Mouse (Mus musculus): ENCODE measurements around the gene Hoxa3. TPM values are rescaled to one million over a fixed set of nuclear protein-coding genes. Genes with fewer than 3 reads are reported as not detected.
A peak's percentile ranks its signal among the peaks of the same experiment; 100 is the strongest.

The Hoxa3 gene
- polyA plus RNA-seq, 1 experiment from 2014 or later = 9.7 TPM

- peaks cover 32% of the 10 kb centered on the region for H3K4me1 ChIP-seq (replicated peaks)
- H3K36me3 ChIP-seq = no peaks in the 10 kb centered on the region; the same call in 1 of the 2 replicates
- WGBS = under 1% methylated on average over 55 of the region's 55 CpGs
- peak within 1 kb of the TSS; percentile 95 for H3K27ac ChIP-seq
- peak; percentile 87 for DNase-seq (ENCODE audit: low spot score)
- peak within 1 kb of the TSS; percentile 81 for H3K4me3 ChIP-seq
- H3K27me3 ChIP-seq (ENCODE audit: insufficient read depth, poor library complexity, severe bottlenecking) = peaks cover 100% of the 10 kb centered on the region
- no peaks in the 10 kb centered on the region for H3K9me3 ChIP-seq
Measured at GRCm38 (mm10) chr6:52158276-52159051, 54.7 kb downstream of the Hoxa3 start, which contains the start of gene Hoxa1. TSS of gene Hoxa1 (minus strand) at chr6:52158317.

GRCm38 (mm10) chr6:52157466-52158275 lies 55.5 kb downstream of the Hoxa3 start:
- 2% methylated on average over 32 of the region's 32 CpGs for WGBS
- Histone ChIP-seq H3K27ac (no peak overlapping the region; the same call in 1 of the 2 replicates), H3K27me3 (ENCODE audit: insufficient read depth, poor library complexity, severe bottlenecking) (peaks cover 100% of the 10 kb centered on the region), H3K4me1 (replicated peaks) (peaks cover 32% of the 10 kb centered on the region), H3K36me3 (no peaks in the 10 kb centered on the region; the same call in 1 of the 2 replicates), H3K4me3 (peak overlapping the region; percentile 81), H3K9me3 (no peaks in the 10 kb centered on the region)
- DNase-seq (ENCODE audit: low spot score) = peak; percentile 43

GRCm38 (mm10) chr6:52156551-52157200 lies 56.5 kb downstream of the Hoxa3 start:
- Histone ChIP-seq H3K4me3 (no peak overlapping the region), H3K36me3 (no peaks in the 10 kb centered on the region), H3K27me3 (ENCODE audit: insufficient read depth, poor library complexity, severe bottlenecking) (peaks cover 100% of the 10 kb centered on the region), H3K4me1 (replicated peaks) (peaks cover 32% of the 10 kb centered on the region), H3K27ac (no peak overlapping the region), H3K9me3 (no peaks in the 10 kb centered on the region)
- peak; percentile 35 for DNase-seq (ENCODE audit: low spot score)
- WGBS = 2% methylated on average over 20 of the region's 20 CpGs

GRCm38 (mm10) chr6:52155471-52155870 lies 57.7 kb downstream of the Hoxa3 start:
- WGBS = 47% methylated on average over 3 of the region's 3 CpGs
- Histone ChIP-seq H3K9me3 (no peaks in the 10 kb centered on the region), H3K36me3 (no peaks in the 10 kb centered on the region), H3K4me3 (no peak overlapping the region), H3K27me3 (ENCODE audit: insufficient read depth, poor library complexity, severe bottlenecking) (peaks cover 100% of the 10 kb centered on the region), H3K27ac (no peak overlapping the region), H3K4me1 (replicated peaks) (peaks cover 32% of the 10 kb centered on the region)
- no peak for DNase-seq (ENCODE audit: low spot score)

- H3K4me1 ChIP-seq (replicated peaks) = peaks cover 19% of the 10 kb centered on the region
- DNase-seq (ENCODE audit: low spot score) = no peak
- H3K27ac ChIP-seq = no peak overlapping the region
- H3K4me3 ChIP-seq = no peak overlapping the region
- H3K27me3 ChIP-seq (ENCODE audit: insufficient read depth, poor library complexity, severe bottlenecking) = peaks cover 100% of the 10 kb centered on the region
- WGBS = 6% methylated on average over 5 of the region's 5 CpGs
- no peaks in the 10 kb centered on the region for H3K9me3 ChIP-seq
- H3K36me3 ChIP-seq = no peaks in the 10 kb centered on the region
Measured at GRCm38 (mm10) chr6:52154044-52154443, 59.1 kb downstream of the Hoxa3 start.

- Histone ChIP-seq H3K27ac (no peak overlapping the region), H3K4me1 (replicated peaks) (peaks cover 11% of the 10 kb centered on the region), H3K9me3 (no peaks in the 10 kb centered on the region), H3K4me3 (no peak overlapping the region), H3K27me3 (ENCODE audit: insufficient read depth, poor library complexity, severe bottlenecking) (peaks cover 100% of the 10 kb centered on the region), H3K36me3 (no peaks in the 10 kb centered on the region)
- WGBS = 1% methylated on average over 6 of the region's 6 CpGs
- DNase-seq (ENCODE audit: low spot score) = peak; percentile 24
Measured at GRCm38 (mm10) chr6:52153270-52153669, 59.9 kb downstream of the Hoxa3 start.

GRCm38 (mm10) chr6:52152226-52153193 lies 60.6 kb downstream of the Hoxa3 start:
- no peaks in the 10 kb centered on the region for H3K9me3 ChIP-seq
- H3K27ac ChIP-seq = no peak overlapping the region
- peaks cover 100% of the 10 kb centered on the region for H3K27me3 ChIP-seq (ENCODE audit: insufficient read depth, poor library complexity, severe bottlenecking)
- no peaks in the 10 kb centered on the region for H3K36me3 ChIP-seq
- 3% methylated on average over 16 of the region's 16 CpGs for WGBS
- peak; percentile 38 for DNase-seq (ENCODE audit: low spot score)
- H3K4me1 ChIP-seq (replicated peaks) = 0 out of 2 replicates have a peak, but pooled peaks cover 5% of the 10 kb centered on the region
- no peak overlapping the region for H3K4me3 ChIP-seq

- Histone ChIP-seq H3K36me3 (no peaks in the 10 kb centered on the region), H3K27ac (no peak overlapping the region), H3K27me3 (ENCODE audit: insufficient read depth, poor library complexity, severe bottlenecking) (peaks cover 100% of the 10 kb centered on the region), H3K4me3 (no peak overlapping the region), H3K9me3 (no peaks in the 10 kb centered on the region), H3K4me1 (replicated peaks) (0 out of 2 replicates have a peak, but pooled peaks cover 5% of the 10 kb centered on the region)
- no peak for DNase-seq (ENCODE audit: low spot score)
- WGBS = 8% methylated on average over 4 of the region's 4 CpGs
Measured at GRCm38 (mm10) chr6:52151571-52151970, 61.6 kb downstream of the Hoxa3 start.

GRCm38 (mm10) chr6:52150401-52150966 lies 62.7 kb downstream of the Hoxa3 start:
- Histone ChIP-seq H3K27me3 (ENCODE audit: insufficient read depth, poor library complexity, severe bottlenecking) (peaks cover 100% of the 10 kb centered on the region), H3K4me3 (peak overlapping the region; percentile 11; the same call in 1 of the 2 replicates), H3K9me3 (no peaks in the 10 kb centered on the region), H3K36me3 (no peaks in the 10 kb centered on the region), H3K4me1 (replicated peaks) (0 out of 2 replicates have a peak, but pooled peaks cover 5% of the 10 kb centered on the region), H3K27ac (no peak overlapping the region)
- DNase-seq (ENCODE audit: low spot score) = no peak
- WGBS = 6% methylated on average over 16 of the region's 16 CpGs

GRCm38 (mm10) chr6:52139115-52139514 lies 74.0 kb downstream of the Hoxa3 start:
- Histone ChIP-seq H3K27me3 (ENCODE audit: insufficient read depth, poor library complexity, severe bottlenecking) (peaks cover 4% of the 10 kb centered on the region; the same call in 1 of the 2 replicates), H3K9me3 (no peaks in the 10 kb centered on the region), H3K4me3 (no peak overlapping the region), H3K4me1 (replicated peaks) (peaks cover 14% of the 10 kb centered on the region), H3K36me3 (no peaks in the 10 kb centered on the region), H3K27ac (no peak overlapping the region)
- no peak for DNase-seq (ENCODE audit: low spot score)
- WGBS = 92% methylated on average over 5 of the region's 5 CpGs

- Histone ChIP-seq H3K27ac (no peak overlapping the region), H3K9me3 (no peaks in the 10 kb centered on the region), H3K36me3 (no peaks in the 10 kb centered on the region), H3K4me1 (replicated peaks) (peaks cover 14% of the 10 kb centered on the region), H3K4me3 (no peak overlapping the region), H3K27me3 (ENCODE audit: insufficient read depth, poor library complexity, severe bottlenecking) (peaks cover 3% of the 10 kb centered on the region; the same call in 1 of the 2 replicates)
- no peak for DNase-seq (ENCODE audit: low spot score)
- WGBS = 74% methylated on average over 10 of the region's 10 CpGs
Measured at GRCm38 (mm10) chr6:52138576-52138975, 74.6 kb downstream of the Hoxa3 start.
